26 mouse cellular contexts compared by ENCODE assay signal in the genomic region with DNA sequence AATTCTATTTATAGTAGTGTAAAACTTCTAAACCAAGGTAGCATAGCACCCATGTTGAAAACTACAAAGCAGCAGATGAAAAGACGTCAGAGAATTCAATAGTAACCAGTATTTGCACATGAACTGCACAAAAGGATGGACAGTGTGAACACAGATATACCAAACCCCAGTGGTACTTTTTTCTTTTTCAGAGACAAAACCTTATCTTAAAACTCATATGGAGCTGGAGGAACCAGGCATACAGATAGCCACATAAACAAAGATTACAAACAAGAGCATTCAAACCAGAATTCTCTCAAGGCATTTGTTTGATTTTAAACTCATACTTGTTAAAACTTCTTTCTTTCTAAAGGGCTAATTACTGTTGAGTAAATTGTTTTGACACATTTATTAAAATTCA.
DNase-seq lines count a peak whose midpoint lies in the region; ATAC-seq and TF ChIP-seq lines count a peak whose summit lies in the region.
"Had no signal": no experiment of that assay in that cellular context is flagged by ENCODE, and none has a peak within 500 bp of the region (broad histone marks: within the 10 kb centered on the region; RNA-seq: fewer than 3 reads in every experiment).

No protein-coding gene starts in this region.

- no peak overlapping the region for H3K9ac ChIP-seq in liver, embryonic 14.5 days (replicated peaks)
- H3K9ac ChIP-seq in liver, postnatal 0 days (replicated peaks), result no peak overlapping the region
- H3K9ac ChIP-seq in hindbrain, embryonic 14.5 days, result no peak overlapping the region
- H3K9ac ChIP-seq: forebrain, postnatal 0 days; hindbrain, embryonic 13.5 days had no signal

- 14% methylated on average over 1 of the region's 1 CpGs for WGBS in liver, embryonic 14.5 days (ENCODE audit: insufficient replicate concordance)
- 54% methylated on average over 1 of the region's 1 CpGs for WGBS in liver, postnatal 0 days (ENCODE audit: insufficient replicate concordance)
- WGBS in hindbrain, embryonic 14.5 days, result 73% methylated on average over 1 of the region's 1 CpGs

- H3K27ac ChIP-seq in liver, embryonic 14.5 days, result no peak overlapping the region
- no peak overlapping the region for H3K27ac ChIP-seq in liver, postnatal 0 days (ENCODE audit: low read depth)
- H3K27ac ChIP-seq in hindbrain, embryonic 14.5 days, result no peak overlapping the region
- H3K27ac ChIP-seq: gastrocnemius, adult 2 months; hindbrain, embryonic 13.5 days; hindbrain, postnatal 0 days had no signal

- H3K4me1 ChIP-seq in G1E (ENCODE audit: insufficient read depth, low read depth, low read length), result peaks cover 13% of the 10 kb centered on the region
- H3K4me1 ChIP-seq in liver, embryonic 14.5 days (replicated peaks; ENCODE audit: control insufficient read depth in 2 of 2, insufficient read depth in 2 of 2, low read length in 1 of 2), result peaks cover 0 to 4% of the 10 kb centered on the region in 2 experiments; a peak in 2 of 4 replicates
- no peaks in the 10 kb centered on the region for H3K4me1 ChIP-seq in liver, postnatal 0 days (ENCODE audit: insufficient read depth)
- no peaks in the 10 kb centered on the region for H3K4me1 ChIP-seq in hindbrain, embryonic 14.5 days (replicated peaks; ENCODE audit: control insufficient read depth, insufficient read depth, low read length)
- H3K4me1 ChIP-seq: hindbrain, embryonic 13.5 days had no signal

- peak; percentile 71 for TF ChIP-seq EP300 in liver, embryonic 14.5 days (IDR thresholded peaks at IDR 0.05; ENCODE audit: low read depth)
- TF ChIP-seq EP300 in liver, postnatal 0 days (IDR thresholded peaks at IDR 0.05; ENCODE audit: low read depth), result peak; percentile 34; the same call in 1 of the 2 replicates

- TF ChIP-seq CTCF in G1E (IDR thresholded peaks at IDR 0.05; ENCODE audit: low read depth, low read length), result no peak
- no peak for TF ChIP-seq CTCF in liver, embryonic 14.5 days (IDR thresholded peaks at IDR 0.05; ENCODE audit: low read depth)
- TF ChIP-seq CTCF in liver, postnatal 0 days (IDR thresholded peaks at IDR 0.05; ENCODE audit: low read depth), result no peak

- H3K4me3 ChIP-seq in G1E (ENCODE audit: low read depth, low read length), result no peak overlapping the region
- H3K4me3 ChIP-seq in liver, embryonic 14.5 days (ENCODE audit: insufficient read depth in 1 of 2, low read depth in 2 of 2, low read length in 2 of 2), result no peak overlapping the region
- no peak overlapping the region for H3K4me3 ChIP-seq in liver, postnatal 0 days (ENCODE audit: low read depth, low read length)
- H3K4me3 ChIP-seq in hindbrain, embryonic 14.5 days (replicated peaks; ENCODE audit: low read length), result no peak overlapping the region
- H3K4me3 ChIP-seq: gastrocnemius, adult 2 months; hindbrain, embryonic 13.5 days had no signal

- no peaks in the 10 kb centered on the region for H3K36me3 ChIP-seq in G1E (replicated peaks)
- H3K36me3 ChIP-seq in liver, embryonic 14.5 days (replicated peaks; ENCODE audit: control insufficient read depth, insufficient read depth, low read depth), result no peaks in the 10 kb centered on the region
- no peaks in the 10 kb centered on the region for H3K36me3 ChIP-seq in liver, postnatal 0 days (replicated peaks; ENCODE audit: insufficient read depth, low read length)
- no peaks in the 10 kb centered on the region for H3K36me3 ChIP-seq in hindbrain, embryonic 14.5 days (replicated peaks; ENCODE audit: control insufficient read depth, insufficient read depth)
- H3K36me3 ChIP-seq: hindbrain, embryonic 13.5 days had no signal

- no peaks in the 10 kb centered on the region for H3K27me3 ChIP-seq in G1E (ENCODE audit: insufficient read depth, low read length)
- no peaks in the 10 kb centered on the region for H3K27me3 ChIP-seq in liver, embryonic 14.5 days (ENCODE audit: control insufficient read depth, insufficient read depth, low read length)
- H3K27me3 ChIP-seq in liver, postnatal 0 days (ENCODE audit: insufficient read depth, low read length), result no peaks in the 10 kb centered on the region
- no peaks in the 10 kb centered on the region for H3K27me3 ChIP-seq in hindbrain, embryonic 14.5 days (ENCODE audit: control insufficient read depth, insufficient read depth, low read length)
- H3K27me3 ChIP-seq: CH12.LX; hindbrain, embryonic 13.5 days had no signal

- DNase-seq in G1E (ENCODE audit: low spot score), result no peak
- DNase-seq in c-Kit-positive CD71-positive TER-119-positive erythroid progenitor cells, embryonic 14.5 days (ENCODE audit: low spot score), result peak; percentile 20
- DNase-seq in liver, embryonic 14.5 days (ENCODE audit: low read depth in 3 of 3, low spot score in 3 of 3), result peak; percentile 10 to 27 (median 14)
- DNase-seq in liver, postnatal 0 days, result no peak
- DNase-seq in hindbrain, embryonic 14.5 days (ENCODE audit: low spot score), result no peak
- no peak for DNase-seq in ovary, postnatal 36 days (ENCODE audit: low spot score)
- DNase-seq in layer of hippocampus, postnatal 25 days (ENCODE audit: extremely low spot score in 1 of 2, low spot score in 1 of 2), result no peak
- DNase-seq: adrenal gland, adult 2 months; adrenal gland, postnatal 36 days; B cell, adult 2 months; cerebellum, adult 11-12 months; cerebellum, adult 8-10 months; cerebellum, postnatal 10 days; cerebellum, postnatal 36 days; embryo, embryonic 11 days; forebrain, postnatal 0 days; gastrocnemius, adult 2 months; gastrocnemius, postnatal 14 days; heart, adult 11 months had no signal

- 0 out of 2 replicates have a peak, but pooled peaks have one; percentile 40 for ATAC-seq in G1E (ENCODE audit: extremely low read depth, insufficient number of reproducible peaks, low FRiP score, poor library complexity, severe bottlenecking)
- no peak for ATAC-seq in liver, embryonic 14.5 days (ENCODE audit: insufficient read depth)
- no peak for ATAC-seq in liver, postnatal 0 days
- ATAC-seq in hindbrain, embryonic 14.5 days (ENCODE audit: low FRiP score), result no peak
- no peak for ATAC-seq in erythroid progenitor cell, adult 5-6 weeks (replicated peaks; ENCODE audit: low FRiP score, poor library complexity, severe bottlenecking)
- ATAC-seq: forebrain, embryonic 14.5 days; forebrain, postnatal 0 days; hindbrain, postnatal 0 days; inflammation-experienced regulatory T-cells, adult 6 months had no signal

- no peak overlapping the region for H3K4me2 ChIP-seq in liver, embryonic 14.5 days (ENCODE audit: low read depth)
- H3K4me2 ChIP-seq in liver, postnatal 0 days (ENCODE audit: low read depth, low read length), result no peak overlapping the region
- no peak overlapping the region for H3K4me2 ChIP-seq in hindbrain, embryonic 14.5 days (replicated peaks)
- H3K4me2 ChIP-seq: heart, embryonic 11.5 days; hindbrain, embryonic 13.5 days had no signal

- no peaks in the 10 kb centered on the region for H3K9me3 ChIP-seq in G1E (replicated peaks)
- no peaks in the 10 kb centered on the region for H3K9me3 ChIP-seq in liver, embryonic 14.5 days (ENCODE audit: control insufficient read depth, low read length)
- no peaks in the 10 kb centered on the region for H3K9me3 ChIP-seq in liver, postnatal 0 days (ENCODE audit: low read length)
- no peaks in the 10 kb centered on the region for H3K9me3 ChIP-seq in hindbrain, embryonic 14.5 days (ENCODE audit: control insufficient read depth, low read length)
- H3K9me3 ChIP-seq: hindbrain, embryonic 13.5 days had no signal

Comparison
In these comparisons a context has a peak if more than half of its experiments do, and no peak if none do; other contexts are left out.
1. DNase-seq: peak in c-Kit-positive CD71-positive TER-119-positive erythroid progenitor cells, embryonic 14.5 days (single experiment) and liver, embryonic 14.5 days (3 of 3); none in G1E (single experiment), liver, postnatal 0 days (single experiment), hindbrain, embryonic 14.5 days (single experiment), ovary, postnatal 36 days (single experiment) and layer of hippocampus, postnatal 25 days (0 of 2).